Mouse (Mus musculus) megakaryocyte, embryonic 14.5 days (primary cell): ENCODE results near the gene Etl4. TPM values are rescaled to one million over a fixed set of nuclear protein-coding genes. Genes with fewer than 3 reads are reported as not detected.

Experiments
- H3K27me3 ChIP-seq: replicated peaks from 2 replicates; pipeline ENCODE3; 2012; ENCODE audit warnings: inconsistent platforms
- H3K36me3 ChIP-seq: replicated peaks from 2 replicates; pipeline ENCODE3; 2012; ENCODE audit warnings: low read length, inconsistent platforms, mixed read lengths
- H3K4me1 ChIP-seq: 2 replicates; pipeline ENCODE4 v1.6.1; 2012; ENCODE audit warnings: inconsistent platforms
- H3K4me3 ChIP-seq: replicated peaks from 2 replicates; pipeline ENCODE3; 2012; ENCODE audit warnings: moderate library complexity, mild to moderate bottlenecking, inconsistent platforms
- H3K9me3 ChIP-seq: 2 replicates; pipeline ENCODE4 v1.6.1; 2012; ENCODE audit warnings: inconsistent platforms
- FLI1 ChIP-seq: IDR thresholded peaks from 2 replicates; pipeline ENCODE4 v1.6.1; 2012; ENCODE audit warnings: low read length, inconsistent platforms, mixed read lengths
- GATA1 ChIP-seq: IDR thresholded peaks from 3 replicates; pipeline ENCODE4 v1.6.1; 2012; ENCODE audit warnings: mixed read lengths, low read length, inconsistent platforms, borderline replicate concordance
- polyA plus RNA-seq: library from polyadenylated mRNA; stranded (reverse); fragments of >175 nt; gene quantifications from 2 replicates; pipeline ENCODE4 v1.2.3, GENCODE M21; 2012; ENCODE audit warnings: low replicate concordance; ENCODE audit not compliant: insufficient read depth

Etl4 gene
- polyA plus RNA-seq, 1 experiment: 0.12 TPM

GRCm38 (mm10) chr2:20642818-20643217, 733.2 kb downstream of the Etl4 start:
- Histone ChIP-seq H3K27me3 (no peaks in the 10 kb centered on the region), H3K4me3 (no peak overlapping the region), H3K36me3 (no peaks in the 10 kb centered on the region), H3K9me3 (no peaks in the 10 kb centered on the region; the same call in 1 of the 2 replicates), H3K4me1 (no peaks in the 10 kb centered on the region)
- no peak for TF ChIP-seq FLI1
- TF ChIP-seq GATA1: no peak

- Histone ChIP-seq H3K9me3 (no peaks in the 10 kb centered on the region), H3K4me3 (no peak overlapping the region), H3K36me3 (no peaks in the 10 kb centered on the region), H3K4me1 (no peaks in the 10 kb centered on the region), H3K27me3 (no peaks in the 10 kb centered on the region)
- TF ChIP-seq GATA1 (no peak), FLI1 (no peak)
Observed at GRCm38 (mm10) chr2:20649817-20650216, 740.2 kb downstream of the Etl4 start.

GRCm38 (mm10) chr2:20653116-20653515, 743.5 kb downstream of the Etl4 start:
- no peak overlapping the region for H3K4me3 ChIP-seq
- H3K27me3 ChIP-seq: no peaks in the 10 kb centered on the region
- no peaks in the 10 kb centered on the region for H3K4me1 ChIP-seq
- no peaks in the 10 kb centered on the region for H3K36me3 ChIP-seq
- no peak for TF ChIP-seq GATA1
- TF ChIP-seq FLI1: no peak
- no peaks in the 10 kb centered on the region for H3K9me3 ChIP-seq

- TF ChIP-seq GATA1 (no peak), FLI1 (no peak)
- Histone ChIP-seq H3K36me3 (no peaks in the 10 kb centered on the region), H3K27me3 (no peaks in the 10 kb centered on the region), H3K4me1 (no peaks in the 10 kb centered on the region), H3K4me3 (no peak overlapping the region), H3K9me3 (no peaks in the 10 kb centered on the region)
Observed at GRCm38 (mm10) chr2:20654058-20654457, 744.5 kb downstream of the Etl4 start.

GRCm38 (mm10) chr2:20654598-20655340, 745.2 kb downstream of the Etl4 start:
- no peaks in the 10 kb centered on the region for H3K4me1 ChIP-seq
- TF ChIP-seq FLI1 (no peak), GATA1 (no peak)
- H3K4me3 ChIP-seq: no peak overlapping the region
- H3K36me3 ChIP-seq: no peaks in the 10 kb centered on the region
- H3K9me3 ChIP-seq: no peaks in the 10 kb centered on the region
- H3K27me3 ChIP-seq: no peaks in the 10 kb centered on the region

GRCm38 (mm10) chr2:20655341-20655612, 745.7 kb downstream of the Etl4 start:
- Histone ChIP-seq H3K9me3 (no peaks in the 10 kb centered on the region), H3K36me3 (no peaks in the 10 kb centered on the region), H3K4me3 (no peak overlapping the region), H3K27me3 (no peaks in the 10 kb centered on the region), H3K4me1 (no peaks in the 10 kb centered on the region)
- TF ChIP-seq GATA1 (no peak), FLI1 (no peak)

- Histone ChIP-seq H3K4me1 (no peaks in the 10 kb centered on the region), H3K4me3 (no peak overlapping the region), H3K36me3 (no peaks in the 10 kb centered on the region), H3K27me3 (no peaks in the 10 kb centered on the region), H3K9me3 (no peaks in the 10 kb centered on the region)
- TF ChIP-seq GATA1 (no peak), FLI1 (no peak)
Observed at GRCm38 (mm10) chr2:20657856-20658255, 748.3 kb downstream of the Etl4 start.

GRCm38 (mm10) chr2:20661841-20662240, 752.3 kb downstream of the Etl4 start:
- TF ChIP-seq GATA1 (no peak), FLI1 (no peak)
- Histone ChIP-seq H3K9me3 (no peaks in the 10 kb centered on the region), H3K4me1 (no peaks in the 10 kb centered on the region), H3K36me3 (no peaks in the 10 kb centered on the region), H3K4me3 (no peak overlapping the region), H3K27me3 (no peaks in the 10 kb centered on the region)

- Histone ChIP-seq H3K4me1 (no peaks in the 10 kb centered on the region), H3K9me3 (no peaks in the 10 kb centered on the region), H3K27me3 (no peaks in the 10 kb centered on the region), H3K4me3 (no peak overlapping the region), H3K36me3 (no peaks in the 10 kb centered on the region)
- no peak for TF ChIP-seq GATA1
- TF ChIP-seq FLI1: no peak
Observed at GRCm38 (mm10) chr2:20662696-20663095, 753.1 kb downstream of the Etl4 start.

GRCm38 (mm10) chr2:20665309-20665971, 755.9 kb downstream of the Etl4 start:
- peaks cover 12% of the 10 kb centered on the region; the same call in 1 of the 2 replicates for H3K9me3 ChIP-seq
- TF ChIP-seq FLI1 (no peak), GATA1 (no peak)
- no peaks in the 10 kb centered on the region for H3K36me3 ChIP-seq
- H3K27me3 ChIP-seq: no peaks in the 10 kb centered on the region
- no peaks in the 10 kb centered on the region for H3K4me1 ChIP-seq
- no peak overlapping the region for H3K4me3 ChIP-seq
